Comparison of ENCODE assay signal across 22 mouse cellular contexts in genomic region chr19:44659316-44659715, GRCm38 (mm10).
DNase-seq lines count a peak whose midpoint lies in the region; ATAC-seq lines count a peak whose summit lies in the region.
"Had no signal": no experiment of that assay in that cellular context is flagged by ENCODE, and none has a peak within 500 bp of the region (broad histone marks: within the 10 kb centered on the region; RNA-seq: fewer than 3 reads in every experiment).

No protein-coding gene starts in this region.

- no peak overlapping the region for H3K9ac ChIP-seq in kidney, embryonic 15.5 days
- H3K9ac ChIP-seq: embryonic facial prominence, embryonic 12.5 days; forebrain, embryonic 13.5 days; forebrain, embryonic 15.5 days; forebrain, postnatal 0 days had no signal

- DNase-seq in kidney, adult 18-20 months = no peak
- DNase-seq in ES-CJ7 (ENCODE audit: low read depth, low spot score) (peak; percentile 73), R1 (ENCODE audit: low read depth, low spot score) (peak; percentile 75)
- DNase-seq in urinary bladder, adult 2 months (ENCODE audit: low spot score) = no peak
- DNase-seq: adrenal gland, adult 8-10 months; adrenal gland, postnatal 14 days; adrenal gland, postnatal 36 days; cerebellum, adult 11-12 months; cerebellum, adult 2 months; cerebellum, adult 9-10 months; cerebellum, postnatal 10 days; cerebellum, postnatal 25 days; forebrain, postnatal 0 days had no signal

- 13% methylated on average over 10 of the region's 10 CpGs for WGBS in kidney, embryonic 15.5 days

- peak; percentile 44; the same call in 1 of the 2 replicates for ATAC-seq in kidney, embryonic 15.5 days (replicated peaks; ENCODE audit: low FRiP score)
- no peak for ATAC-seq in granulocyte monocyte progenitor cell, adult 5-6 weeks (replicated peaks; ENCODE audit: poor library complexity, severe bottlenecking)
- ATAC-seq: activated CD4-positive, CD25-positive, alpha-beta regulatory T cell, adult 4 months; forebrain, embryonic 13.5 days; forebrain, embryonic 15.5 days; forebrain, postnatal 0 days; Patski had no signal

- H3K4me2 ChIP-seq in kidney, embryonic 15.5 days = no peak overlapping the region
- H3K4me2 ChIP-seq: embryonic facial prominence, embryonic 12.5 days; forebrain, embryonic 13.5 days; forebrain, embryonic 15.5 days had no signal

- H3K36me3 ChIP-seq in kidney, embryonic 15.5 days = no peaks in the 10 kb centered on the region
- H3K36me3 ChIP-seq: embryonic facial prominence, embryonic 10.5 days; embryonic facial prominence, embryonic 12.5 days; forebrain, embryonic 15.5 days; G1E had no signal

- H3K9me3 ChIP-seq in kidney, embryonic 15.5 days (replicated peaks) = no peaks in the 10 kb centered on the region
- H3K9me3 ChIP-seq: embryonic facial prominence, embryonic 10.5 days; embryonic facial prominence, embryonic 12.5 days; forebrain, embryonic 13.5 days; forebrain, embryonic 15.5 days; G1E had no signal

- peaks cover 46% of the 10 kb centered on the region for H3K27me3 ChIP-seq in kidney, embryonic 15.5 days

- no peak overlapping the region for H3K4me3 ChIP-seq in kidney, embryonic 15.5 days (replicated peaks)
- H3K4me3 ChIP-seq: embryonic facial prominence, embryonic 10.5 days; embryonic facial prominence, embryonic 12.5 days; forebrain, embryonic 13.5 days; forebrain, embryonic 15.5 days had no signal

- peaks cover 28% of the 10 kb centered on the region for H3K4me1 ChIP-seq in kidney, embryonic 15.5 days
- H3K4me1 ChIP-seq: embryonic facial prominence, embryonic 12.5 days; forebrain, embryonic 13.5 days had no signal

- 0 out of 2 replicates have a peak overlapping the region, but pooled peaks have one; percentile 27 for H3K27ac ChIP-seq in kidney, embryonic 15.5 days
- H3K27ac ChIP-seq: embryonic facial prominence, embryonic 10.5 days; embryonic facial prominence, embryonic 12.5 days; forebrain, embryonic 13.5 days; forebrain, embryonic 15.5 days had no signal

Comparison
In these comparisons a context has a peak if more than half of its experiments do, and no peak if none do; other contexts are left out.
1. DNase-seq: peak in ES-CJ7 (single experiment) and R1 (single experiment); none in kidney, adult 18-20 months (single experiment) and urinary bladder, adult 2 months (single experiment).